Mouse (Mus musculus): ENCODE data around the gene Nat8f4. TPM values are rescaled to one million over a fixed set of nuclear protein-coding genes. Genes with fewer than 3 reads are reported as not detected.

The Nat8f4 gene
- polyA plus RNA-seq (2017; shearing (Covaris generic)), result 8.6 TPM

DNA sequence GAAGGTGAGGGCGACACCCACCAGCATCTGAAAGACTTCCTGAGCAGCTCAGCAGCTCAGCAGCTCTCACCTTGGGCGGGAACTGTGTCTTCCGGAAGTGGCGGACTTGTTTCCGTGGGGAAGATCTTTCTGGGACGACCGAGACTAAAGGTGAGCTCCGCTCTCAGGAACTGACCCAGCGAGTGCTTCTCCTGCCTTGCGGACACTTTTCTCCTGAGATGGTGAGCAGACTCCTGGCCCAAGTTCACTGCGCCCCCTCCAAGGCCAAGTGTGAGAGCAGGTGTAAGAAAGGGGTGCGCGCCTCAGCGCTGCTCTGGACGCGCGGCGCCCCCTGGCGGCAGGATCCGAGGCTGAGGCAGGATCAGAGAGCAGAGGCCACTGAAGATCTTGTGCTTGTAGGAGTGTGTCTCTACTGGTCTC lies at the start of gene Nat8f4:
TSS of gene Nat8f4 (minus strand) at position 243 of the 420 bp plus-strand sequence.

DNA sequence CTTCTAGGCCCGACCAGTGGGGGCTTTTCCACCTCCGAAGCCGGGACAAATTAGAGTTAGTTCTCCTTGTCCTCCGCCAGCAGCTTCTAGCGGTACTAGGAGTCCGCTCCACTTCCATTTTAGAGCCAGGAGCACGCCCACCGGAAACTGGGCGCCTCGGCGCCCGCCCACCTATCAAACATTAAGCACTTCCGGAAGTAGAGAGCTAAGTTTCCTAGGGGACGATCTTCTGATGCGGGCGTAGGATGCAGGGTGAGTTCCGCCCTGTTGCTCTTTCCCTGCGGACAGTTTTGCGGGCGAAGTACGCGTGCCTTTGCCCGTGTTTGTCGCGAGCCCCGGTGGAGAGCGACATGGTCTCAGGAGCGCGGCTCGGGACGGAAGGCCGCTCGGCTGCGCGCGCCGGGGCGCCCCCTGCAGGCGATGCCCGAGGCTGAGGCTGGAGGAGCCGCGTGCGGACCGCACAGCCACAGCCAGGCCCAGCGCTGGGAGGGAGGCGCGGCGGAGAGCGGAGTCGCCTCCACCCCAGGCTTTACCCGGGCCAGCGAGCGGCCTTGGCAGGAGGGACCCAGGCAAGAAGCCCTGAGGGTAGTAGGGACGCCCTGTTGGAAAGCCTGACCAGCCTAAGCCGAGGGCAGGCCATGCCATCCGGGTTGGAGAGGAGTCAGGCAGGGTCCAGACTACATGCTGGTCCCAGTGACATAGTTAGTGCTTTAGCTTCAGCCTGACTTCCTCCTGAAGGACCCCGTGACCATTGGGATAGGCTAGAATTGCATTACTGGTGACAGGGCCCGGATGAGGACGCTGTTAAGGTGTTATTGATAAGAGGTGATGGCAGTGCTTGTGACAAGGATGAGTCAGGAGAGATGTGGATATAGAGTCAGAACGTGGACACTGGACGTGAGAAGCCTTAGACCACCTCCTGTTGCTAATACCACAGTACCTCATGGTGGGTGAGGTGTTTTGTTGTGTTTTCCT lies 11.1 kb upstream of the Nat8f4 start, which contains the start of gene Nat8f1:
TSS of gene Nat8f1 (minus strand) at position 149 of the 975 bp plus-strand sequence.

DNA sequence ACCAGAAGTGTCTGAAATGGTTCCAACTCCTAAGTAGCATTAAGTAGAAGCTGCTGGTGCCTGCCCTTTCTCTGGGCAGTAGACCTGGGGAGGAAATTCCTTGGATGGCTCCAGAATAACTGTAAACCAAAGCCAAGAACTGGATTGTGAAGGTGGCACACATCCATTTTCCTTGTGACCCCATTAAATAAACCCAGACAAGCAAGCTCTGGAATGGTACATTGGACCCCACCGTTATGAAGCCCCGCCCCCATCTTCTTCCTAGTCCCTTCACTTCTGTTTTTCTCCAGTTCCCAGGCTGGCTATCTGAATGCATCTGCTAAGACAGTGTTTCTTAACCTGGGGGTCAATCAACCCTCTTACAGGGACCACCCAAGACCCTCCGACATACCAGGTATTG lies 6.9 kb upstream of the Nat8f4 start, which contains the start of gene Tprkb:
TSS of gene Tprkb (plus strand) at position 279 of the 400 bp plus-strand sequence.

DNA sequence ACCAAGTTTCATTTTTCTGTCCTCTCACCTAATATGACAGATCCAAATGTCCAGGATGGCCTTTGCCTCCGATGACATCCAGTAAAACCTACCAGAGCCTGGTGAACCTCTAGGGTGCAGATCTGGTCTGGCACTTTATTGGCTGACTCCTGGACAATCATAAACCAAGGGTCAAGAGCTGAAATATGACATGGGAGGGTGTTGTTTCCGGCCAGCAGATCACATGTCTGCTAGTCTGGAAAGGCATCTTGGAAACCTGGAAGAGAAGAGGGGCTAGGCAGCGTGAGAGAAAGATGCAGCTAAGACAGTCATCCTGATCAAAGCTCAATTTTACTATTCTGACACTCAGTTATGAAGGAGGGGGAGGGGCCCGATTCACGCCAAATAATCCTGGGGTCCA lies 35.7 kb downstream of the Nat8f4 start, which contains the start of gene Nat8f2:
TSS of gene Nat8f2 (minus strand) at position 153 of the 400 bp plus-strand sequence.

Other genes with a start within 250 kb of the Nat8f4 start
- gene Nat8f7, start 191.7 kb downstream of the Nat8f4 start, polyA plus RNA-seq (2017; shearing (Covaris generic)), result not detected
- gene Nat8f3, start 139.1 kb downstream of the Nat8f4 start, polyA plus RNA-seq (2017; shearing (Covaris generic)), result not detected
- not detected for gene Nat8f6, start 83.9 kb downstream of the Nat8f4 start, polyA plus RNA-seq (2017; shearing (Covaris generic))
- gene Nat8f5, start 83.9 kb downstream of the Nat8f4 start, polyA plus RNA-seq (2017; shearing (Covaris generic)), result not detected
- not detected for gene Nat8, start 72.8 kb downstream of the Nat8f4 start, polyA plus RNA-seq (2017; shearing (Covaris generic))
- 0.06 TPM for gene Nat8f2, start 35.7 kb downstream of the Nat8f4 start, polyA plus RNA-seq (2017; shearing (Covaris generic))
- 46.2 TPM for gene Tprkb, start 7.0 kb upstream of the Nat8f4 start, polyA plus RNA-seq (2017; shearing (Covaris generic))
- gene Nat8f1, start 10.8 kb upstream of the Nat8f4 start, polyA plus RNA-seq (2017; shearing (Covaris generic)), result 10.6 TPM
- 173 TPM for gene Dusp11, start 56.8 kb upstream of the Nat8f4 start, polyA plus RNA-seq (2017; shearing (Covaris generic))
- not detected for gene Figla, start 111.3 kb upstream of the Nat8f4 start, polyA plus RNA-seq (2017; shearing (Covaris generic))
- gene Add2, start 123.8 kb upstream of the Nat8f4 start, polyA plus RNA-seq (2017; shearing (Covaris generic)), result not detected

Data from CD4-positive, CD25-positive, alpha-beta regulatory T cell (primary cell).